Mouse (Mus musculus): ENCODE results near the gene Gpsm1.

The Gpsm1 gene

GRCm38 (mm10) chr2:26315072-26315924, at the start of gene Gpsm1:
Gpsm1 (plus strand) TSS chr2:26315515.
- DNase-seq = peak; percentile 90

GRCm38 (mm10) chr2:26266066-26266742, 49.1 kb upstream of the Gpsm1 start:
- DNase-seq = no peak

- DNase-seq = no peak
Measured at GRCm38 (mm10) chr2:26268216-26268615, 47.1 kb upstream of the Gpsm1 start.

- peak; percentile 65 for DNase-seq
Measured at GRCm38 (mm10) chr2:26273611-26274010, 41.7 kb upstream of the Gpsm1 start.

GRCm38 (mm10) chr2:26279712-26280111, 35.6 kb upstream of the Gpsm1 start:
- DNase-seq = no peak

- DNase-seq = no peak
Measured at GRCm38 (mm10) chr2:26280594-26280993, 34.7 kb upstream of the Gpsm1 start.

- no peak for DNase-seq
Measured at GRCm38 (mm10) chr2:26285804-26286203, 29.5 kb upstream of the Gpsm1 start.

GRCm38 (mm10) chr2:26286391-26286790, 28.9 kb upstream of the Gpsm1 start:
- DNase-seq = no peak

- no peak for DNase-seq
Measured at GRCm38 (mm10) chr2:26290133-26290532, 25.2 kb upstream of the Gpsm1 start.

- no peak for DNase-seq
Measured at GRCm38 (mm10) chr2:26294457-26294856, 20.9 kb upstream of the Gpsm1 start, which contains the start of gene Ccdc187. Ccdc187 (minus strand) TSS chr2:26294557.

- DNase-seq = peak; percentile 59
Measured at GRCm38 (mm10) chr2:26296606-26297195, 18.6 kb upstream of the Gpsm1 start.

GRCm38 (mm10) chr2:26298208-26298855, 17.0 kb upstream of the Gpsm1 start:
- DNase-seq = peak; percentile 75

- DNase-seq = peak; percentile 54
Measured at GRCm38 (mm10) chr2:26298856-26299230, 16.5 kb upstream of the Gpsm1 start.

GRCm38 (mm10) chr2:26299336-26299735, 16.0 kb upstream of the Gpsm1 start:
- peak; percentile 84 for DNase-seq

GRCm38 (mm10) chr2:26300161-26300807, 15.0 kb upstream of the Gpsm1 start:
- DNase-seq = peak; percentile 79

GRCm38 (mm10) chr2:26300808-26301174, 14.5 kb upstream of the Gpsm1 start:
- peak; percentile 91 for DNase-seq

GRCm38 (mm10) chr2:26302005-26302503, 13.3 kb upstream of the Gpsm1 start:
- no peak for DNase-seq

GRCm38 (mm10) chr2:26304711-26305110, 10.6 kb upstream of the Gpsm1 start:
- no peak for DNase-seq

GRCm38 (mm10) chr2:26305555-26305954, 9.8 kb upstream of the Gpsm1 start:
- DNase-seq = no peak

GRCm38 (mm10) chr2:26306702-26307101, 8.6 kb upstream of the Gpsm1 start:
- DNase-seq = no peak

GRCm38 (mm10) chr2:26309739-26310138, 5.6 kb upstream of the Gpsm1 start:
- DNase-seq = no peak

GRCm38 (mm10) chr2:26311936-26312335, 3.4 kb upstream of the Gpsm1 start:
- DNase-seq = no peak

GRCm38 (mm10) chr2:26312812-26313211, 2.5 kb upstream of the Gpsm1 start:
- DNase-seq = peak; percentile 75
